In the genomic region with DNA sequence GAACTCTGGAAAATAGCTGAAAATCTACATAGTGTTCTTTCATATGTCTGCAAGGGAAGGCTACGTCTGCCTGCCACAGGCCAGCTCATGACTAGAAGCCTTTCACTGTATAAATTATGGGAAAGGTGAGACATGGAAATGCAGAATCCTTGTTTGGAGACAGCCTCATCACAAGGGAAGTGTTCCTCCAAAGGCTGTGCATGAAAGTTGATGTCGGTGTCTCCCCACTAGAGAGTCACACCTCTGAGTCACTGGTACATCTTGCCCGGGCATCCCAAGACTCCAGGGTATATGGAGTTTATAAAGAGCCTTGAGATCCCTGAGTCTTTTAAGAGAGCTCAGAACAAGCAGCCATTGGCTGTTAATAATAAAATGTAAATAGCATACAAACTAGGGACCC, we compare ENCODE assay signal across 17 mouse cellular contexts. TPM values are rescaled to one million over a fixed set of nuclear protein-coding genes. Genes with fewer than 3 reads are reported as not detected.
"Had no signal": no experiment of that assay in that cellular context is flagged by ENCODE, and none has a peak within 500 bp of the region (broad histone marks: within the 10 kb centered on the region; RNA-seq: fewer than 3 reads in every experiment).

No protein-coding gene starts in this region.

- H3K4me3 ChIP-seq: neural tube, embryonic 12.5 days; neural tube, embryonic 13.5 days; neural tube, embryonic 15.5 days; stomach, embryonic 15.5 days had no signal

- H3K27ac ChIP-seq: neural tube, embryonic 12.5 days; neural tube, embryonic 13.5 days; neural tube, embryonic 15.5 days; stomach, embryonic 15.5 days; stomach, postnatal 0 days had no signal

- DNase-seq: retina, postnatal 1 day; right cerebral cortex, postnatal 14 days; right cerebral cortex, postnatal 25 days; right cerebral cortex, postnatal 4 days; spleen, adult 18-20 months; thymus, adult 18-20 months; thymus, adult 2 months; thymus, postnatal 14 days; thymus, postnatal 25 days; thymus, postnatal 36 days; thymus, postnatal 4 days had no signal

RNA-seq across cellular contexts. Expression of gene Otos, which starts 4.5 kb away (rescaled TPM):
- total RNA-seq: neutrophil, adult 5-6 weeks had no signal

RNA-seq across cellular contexts. Expression of gene Olfr1410, which starts 47.6 kb away (rescaled TPM):
- total RNA-seq: neutrophil, adult 5-6 weeks had no signal

RNA-seq across cellular contexts. Expression of gene Olfr1411, which starts 59.0 kb away (rescaled TPM):
- total RNA-seq: neutrophil, adult 5-6 weeks had no signal
